Mouse (Mus musculus) lung, postnatal 0 days (tissue): ENCODE measurements around the gene Dazap2.

Experiments
- CTCF ChIP-seq: IDR thresholded peaks from 2 replicates; pipeline ENCODE4 v1.5.1; 2016; ENCODE audit warnings: antibody characterized with exemption, mild to moderate bottlenecking
- EP300 ChIP-seq: IDR thresholded peaks from 2 replicates; pipeline ENCODE4 v1.6.1; 2016; ENCODE audit warnings: antibody characterized with exemption, mild to moderate bottlenecking, control low read depth

GRCm38 (mm10) chr15:100588297-100588696, 26.9 kb upstream of the Dazap2 start:
- TF ChIP-seq CTCF (no peak), EP300 (no peak)
